Mouse (Mus musculus): ENCODE measurements around the gene Thoc6.

DNA sequence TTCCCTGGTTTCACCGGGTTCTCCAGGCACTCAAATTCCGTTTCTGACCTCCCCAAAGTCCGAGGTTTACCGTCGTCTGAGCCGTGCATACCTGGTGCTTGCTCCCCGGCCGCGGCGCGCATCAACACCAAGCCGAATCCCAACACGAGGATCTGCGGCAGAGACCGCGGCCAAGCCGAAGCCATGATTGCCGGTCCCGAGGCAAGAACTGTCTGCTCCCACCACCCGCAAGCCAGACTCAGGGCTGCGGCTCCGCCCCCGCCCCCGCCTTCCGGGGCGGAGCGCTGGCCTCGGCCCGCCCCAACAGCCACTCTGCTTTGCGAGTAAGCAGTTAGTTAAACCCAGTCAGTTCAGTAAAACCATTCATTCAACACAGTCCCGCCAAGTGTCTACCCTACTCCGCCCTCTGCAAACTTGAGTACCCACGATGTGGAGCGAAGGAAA lies 3.6 kb upstream of the Thoc6 start, which contains the start of gene Tnfrsf12a:
- no peak for TF ChIP-seq GATA1 (IDR thresholded peaks at IDR 0.05; ENCODE audit: borderline replicate concordance, low read length)
- TF ChIP-seq FLI1 (IDR thresholded peaks at IDR 0.05; ENCODE audit: low read length) = no peak

All from megakaryocyte, embryonic 14.5 days (primary cell).